Mouse (Mus musculus) myocyte (in vitro differentiated cells): ENCODE data around the gene Thada. TPM values are rescaled to one million over a fixed set of nuclear protein-coding genes. Genes with fewer than 3 reads are reported as not detected.

Experiments
- H3K27me3 ChIP-seq: one replicate; pipeline ENCODE4 v1.6.1; 2011; ENCODE audit not compliant: control insufficient read depth, insufficient read depth, insufficient read length
- H3K36me3 ChIP-seq: one replicate; pipeline ENCODE4 v1.6.1; 2011; ENCODE audit not compliant: control insufficient read depth, insufficient read depth
- H3K4me2 ChIP-seq: one replicate; pipeline ENCODE4 v1.6.1; 2011; ENCODE audit warnings: low read depth, control low read depth
- H3K4me3 ChIP-seq: one replicate; pipeline ENCODE4 v1.5.1; 2011; ENCODE audit warnings: mild to moderate bottlenecking, control low read depth, moderate library complexity
- H3K79me2 ChIP-seq: one replicate; pipeline ENCODE4 v1.6.1; 2011; ENCODE audit not compliant: control insufficient read depth, insufficient read depth
- H3ac ChIP-seq: one replicate; pipeline ENCODE4 v1.6.1; 2011; ENCODE audit not compliant: control insufficient read depth, insufficient read length
- CEBPB ChIP-seq: IDR thresholded peaks from 2 replicates; pipeline ENCODE4 v1.6.1; 2011; ENCODE audit warnings: mild to moderate bottlenecking, moderate library complexity; ENCODE audit not compliant: poor library complexity, insufficient read depth, severe bottlenecking
- E2F4 ChIP-seq: IDR thresholded peaks from one replicate; pipeline ENCODE4 v1.6.1; 2011; ENCODE audit warnings: mild to moderate bottlenecking, control low read depth, moderate library complexity; ENCODE audit not compliant: insufficient read depth
- MAX ChIP-seq: IDR thresholded peaks from one replicate; pipeline ENCODE4 v1.6.1; 2011; ENCODE audit warnings: low read depth, mild to moderate bottlenecking, control low read depth
- MYOD1 ChIP-seq, 3 experiments: IDR thresholded peaks; one replicate each; pipeline ENCODE4 v1.6.1; 2011; ENCODE audit warnings: control low read depth in 2 of 3, low read depth in 2 of 3, mild to moderate bottlenecking in 2 of 3, moderate library complexity in 1 of 3; ENCODE audit not compliant: insufficient read length in 2 of 3, control insufficient read depth in 1 of 3
- MYOG ChIP-seq, 3 experiments: IDR thresholded peaks; one replicate each; pipeline ENCODE4 v1.6.1; 2011; ENCODE audit warnings: control low read depth in 2 of 3, low read depth in 2 of 3, mild to moderate bottlenecking in 2 of 3; ENCODE audit not compliant: insufficient read length in 2 of 3, control insufficient read depth in 1 of 3, insufficient read depth in 1 of 3
- POLR2A ChIP-seq: IDR thresholded peaks from one replicate; pipeline ENCODE4 v1.6.1; 2011; ENCODE audit warnings: low read depth, mild to moderate bottlenecking, control low read depth, moderate library complexity; ENCODE audit not compliant: insufficient read length
- POLR2AphosphoS2 ChIP-seq: IDR thresholded peaks from one replicate; pipeline ENCODE4 v1.6.1; 2011; ENCODE audit warnings: low read depth, control low read depth; ENCODE audit not compliant: insufficient read length
- REST ChIP-seq: IDR thresholded peaks from one replicate; pipeline ENCODE4 v1.6.1; 2011; ENCODE audit warnings: mild to moderate bottlenecking, control low read depth, moderate library complexity; ENCODE audit not compliant: insufficient read depth, insufficient read length
- SRF ChIP-seq: IDR thresholded peaks from one replicate; pipeline ENCODE4 v1.6.1; 2011; ENCODE audit warnings: low read depth; ENCODE audit not compliant: control insufficient read depth, insufficient read length
- TCF12 ChIP-seq: IDR thresholded peaks from one replicate; pipeline ENCODE4 v1.6.1; 2011; ENCODE audit warnings: mild to moderate bottlenecking, control low read depth; ENCODE audit not compliant: poor library complexity, insufficient read depth, severe bottlenecking
- TCF3 ChIP-seq: IDR thresholded peaks from one replicate; pipeline ENCODE4 v1.6.1; 2011; ENCODE audit warnings: low read depth, control low read depth; ENCODE audit not compliant: insufficient read length
- USF1 ChIP-seq: IDR thresholded peaks from one replicate; pipeline ENCODE4 v1.6.1; 2011; ENCODE audit warnings: low read depth, mild to moderate bottlenecking, control low read depth, moderate library complexity
- polyA plus RNA-seq: library from polyadenylated mRNA; unstranded; fragments of >200 nt; fragmentation: generic; extraction: Trizol; gene quantifications from one replicate; pipeline ENCODE4 v1.2.1, GENCODE M21; 2012; ENCODE audit warnings: missing spikeins

Thada gene
- polyA plus RNA-seq, 1 experiment: 5.5 TPM

GRCm38 (mm10) chr17:84158891-84159290 is 307.1 kb downstream of the Thada start:
- TF ChIP-seq CEBPB (no peak), E2F4 (no peak), MYOG (IDR thresholded peaks at IDR 0.05; ENCODE audit: control insufficient read depth in 1 of 3, insufficient read depth in 1 of 3, insufficient read length in 2 of 3, low read depth in 2 of 3) (no peak), MYOD1 (IDR thresholded peaks at IDR 0.05; ENCODE audit: control insufficient read depth in 1 of 3, insufficient read length in 2 of 3, low read depth in 2 of 3) (no peak), MAX (no peak), REST (no peak), TCF12 (no peak), POLR2AphosphoS2 (no peak), TCF3 (no peak), POLR2A (no peak), USF1 (no peak), SRF (no peak)
- Histone ChIP-seq H3K4me2 (no peak overlapping the region), H3K4me3 (no peak overlapping the region), H3K79me2 (no peaks in the 10 kb centered on the region), H3ac (no peak overlapping the region), H3K27me3 (no peaks in the 10 kb centered on the region), H3K36me3 (no peaks in the 10 kb centered on the region)

GRCm38 (mm10) chr17:84158461-84158795 is 307.6 kb downstream of the Thada start:
- Histone ChIP-seq H3K36me3 (no peaks in the 10 kb centered on the region), H3ac (no peak overlapping the region), H3K4me3 (no peak overlapping the region), H3K27me3 (no peaks in the 10 kb centered on the region), H3K79me2 (no peaks in the 10 kb centered on the region), H3K4me2 (no peak overlapping the region)
- no peak for TF ChIP-seq MAX

GRCm38 (mm10) chr17:84157743-84158460 is 308.1 kb downstream of the Thada start:
- TF ChIP-seq MAX (no peak), MYOD1 (IDR thresholded peaks at IDR 0.05; ENCODE audit: control insufficient read depth in 1 of 3, insufficient read length in 2 of 3, low read depth in 2 of 3) (no peak), MYOG (IDR thresholded peaks at IDR 0.05; ENCODE audit: control insufficient read depth in 1 of 3, insufficient read depth in 1 of 3, insufficient read length in 2 of 3, low read depth in 2 of 3) (no peak), REST (no peak), SRF (no peak), E2F4 (no peak), POLR2AphosphoS2 (no peak), TCF12 (no peak), TCF3 (no peak), USF1 (no peak), CEBPB (no peak), POLR2A (no peak)
- Histone ChIP-seq H3K4me2 (no peak overlapping the region), H3K27me3 (no peaks in the 10 kb centered on the region), H3K4me3 (no peak overlapping the region), H3K79me2 (no peaks in the 10 kb centered on the region), H3K36me3 (no peaks in the 10 kb centered on the region), H3ac (no peak overlapping the region)

GRCm38 (mm10) chr17:84156748-84157742 is 309.0 kb downstream of the Thada start:
- Histone ChIP-seq H3K36me3 (no peaks in the 10 kb centered on the region), H3K4me3 (no peak overlapping the region), H3K27me3 (no peaks in the 10 kb centered on the region), H3K79me2 (no peaks in the 10 kb centered on the region), H3K4me2 (no peak overlapping the region), H3ac (no peak overlapping the region)
- TF ChIP-seq MAX: no peak
- no peak for TF ChIP-seq TCF3
- TF ChIP-seq MYOD1 (IDR thresholded peaks at IDR 0.05; ENCODE audit: control insufficient read depth in 1 of 3, insufficient read length in 2 of 3, low read depth in 2 of 3): no peak
- TF ChIP-seq CEBPB: no peak

- H3K27me3 ChIP-seq: no peaks in the 10 kb centered on the region
- H3K4me3 ChIP-seq: no peak overlapping the region
- H3K79me2 ChIP-seq: no peaks in the 10 kb centered on the region
- H3ac ChIP-seq: no peak overlapping the region
- TF ChIP-seq SRF (no peak), POLR2A (no peak), E2F4 (no peak), MAX (no peak), POLR2AphosphoS2 (no peak), REST (no peak), MYOG (IDR thresholded peaks at IDR 0.05; ENCODE audit: control insufficient read depth in 1 of 3, insufficient read depth in 1 of 3, insufficient read length in 2 of 3, low read depth in 2 of 3) (no peak), CEBPB (no peak), TCF12 (no peak), MYOD1 (IDR thresholded peaks at IDR 0.05; ENCODE audit: control insufficient read depth in 1 of 3, insufficient read length in 2 of 3, low read depth in 2 of 3) (no peak)
- no peaks in the 10 kb centered on the region for H3K36me3 ChIP-seq
- H3K4me2 ChIP-seq: no peak overlapping the region
Measured at GRCm38 (mm10) chr17:84156227-84156573, 309.8 kb downstream of the Thada start.
